Mouse (Mus musculus) left cerebral cortex, adult 2 months (tissue): ENCODE measurements around the gene Creb1. TPM values are rescaled to one million over a fixed set of nuclear protein-coding genes. Genes with fewer than 3 reads are reported as not detected.

Experiments used
- DNase-seq, 2 experiments: peaks; one replicate each; pipeline ENCODE4 v3.0.0; 2021 to 2022; ENCODE audit warnings: low spot score in 2 of 2, mixed read lengths in 1 of 2; ENCODE audit errors: extremely low spot score in 1 of 2
- H3K27ac ChIP-seq: fragments of 200-600 bp; 2 replicates; pipeline ENCODE4 v1.8.1; 2022
- H3K4me3 ChIP-seq: fragments of 200-600 bp; 2 replicates; pipeline ENCODE4 v1.8.1; 2022
- CTCF ChIP-seq: fragments of 200-600 bp; IDR thresholded peaks from 2 replicates; pipeline ENCODE4 v1.8.1; 2022; ENCODE audit warnings: antibody characterized with exemption, mild to moderate bottlenecking, moderate library complexity
- intact Hi-C: fragments of 180-260 bp; cut with DNase I; formaldehyde crosslinking; loops from one replicate; pipeline ENCODE4 v1.15.1; 2025
- total RNA-seq, 2 experiments: library from RNA; stranded (reverse); gene quantifications; 2 replicates each; pipeline ENCODE4 v1.2.3; 2021

Creb1 gene
- total RNA-seq, 2 experiments from 2014 or later = 49.2 to 55.7 TPM

DNA sequence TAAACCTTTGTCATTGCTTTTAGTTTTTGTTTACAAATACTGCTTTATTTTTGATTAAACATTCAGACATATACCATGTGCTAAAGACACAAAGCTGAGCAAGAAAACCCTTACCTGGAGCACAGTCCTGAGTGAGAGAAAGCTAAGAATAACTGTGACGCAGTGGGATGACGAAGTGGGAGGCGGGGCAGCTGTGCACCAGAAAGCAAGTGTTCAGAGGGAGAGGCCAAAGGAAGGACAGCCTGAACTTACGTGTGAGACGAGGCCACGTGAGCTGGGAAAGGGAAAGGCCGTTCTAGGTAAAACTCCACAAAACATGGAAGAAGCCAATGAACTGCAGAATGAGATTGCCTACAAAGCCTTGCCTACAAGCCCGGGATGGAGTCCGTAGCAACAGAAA is 77.5 kb downstream of the Creb1 start:
- Histone ChIP-seq H3K4me3 (no peak overlapping the region), H3K27ac (no peak overlapping the region)
- intact Hi-C loops = no loop called here
- no peak for TF ChIP-seq CTCF
- no peak for DNase-seq

DNA sequence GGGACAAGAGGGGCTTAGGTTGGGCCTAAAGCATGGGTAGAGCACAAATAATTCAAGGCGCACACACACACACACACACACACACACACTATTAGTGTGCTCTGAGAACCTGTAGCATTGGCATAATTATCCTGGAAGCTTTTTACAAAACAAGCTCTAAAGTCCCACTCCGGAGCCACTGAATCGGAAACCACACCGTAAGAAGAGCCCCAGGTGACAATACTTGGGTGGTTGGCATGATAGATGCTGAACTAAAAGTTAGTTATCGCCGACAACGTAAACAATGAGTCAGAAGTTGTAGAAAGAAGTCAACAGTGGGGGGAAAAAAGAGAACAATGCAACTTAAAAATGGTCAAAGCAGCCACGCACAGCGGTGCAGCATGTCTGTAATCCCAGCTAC is 81.9 kb downstream of the Creb1 start:
- no peak for DNase-seq
- intact Hi-C loops = no loop called here
- H3K27ac ChIP-seq = no peak overlapping the region
- TF ChIP-seq CTCF = no peak
- no peak overlapping the region for H3K4me3 ChIP-seq

DNA sequence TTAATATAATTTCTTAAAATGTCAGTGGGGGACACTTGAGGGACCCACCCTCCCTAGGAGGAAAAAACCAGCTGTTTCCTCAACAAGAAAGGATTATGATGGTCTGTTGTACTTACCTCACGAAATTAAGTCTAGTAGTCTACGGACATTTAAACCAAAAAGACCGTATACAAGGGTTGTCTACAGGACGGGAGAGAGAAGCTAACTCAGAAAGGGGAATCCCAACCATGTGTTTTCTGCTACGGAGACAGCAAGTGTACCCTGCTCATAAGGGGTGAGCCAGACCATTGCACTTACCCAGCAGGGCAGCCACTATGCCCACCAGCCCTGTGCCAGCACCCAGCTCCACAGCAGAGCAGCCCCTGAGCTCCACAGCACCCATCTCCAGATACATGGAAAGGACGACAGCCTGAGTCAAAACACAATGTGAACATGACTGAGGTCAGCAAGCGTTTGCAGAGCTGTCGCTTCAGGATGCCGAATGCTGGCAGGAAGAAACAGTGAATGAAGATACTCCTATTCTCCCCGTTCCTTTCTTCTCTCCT is 82.4 kb downstream of the Creb1 start:
- intact Hi-C loops = loop anchor here (5.0 kb wide), 4 partner anchors 302 to 953 kb away; no protein-coding TSS in a partner anchor
- no peak for DNase-seq
- no peak for TF ChIP-seq CTCF
- no peak overlapping the region for H3K27ac ChIP-seq
- H3K4me3 ChIP-seq = no peak overlapping the region

DNA sequence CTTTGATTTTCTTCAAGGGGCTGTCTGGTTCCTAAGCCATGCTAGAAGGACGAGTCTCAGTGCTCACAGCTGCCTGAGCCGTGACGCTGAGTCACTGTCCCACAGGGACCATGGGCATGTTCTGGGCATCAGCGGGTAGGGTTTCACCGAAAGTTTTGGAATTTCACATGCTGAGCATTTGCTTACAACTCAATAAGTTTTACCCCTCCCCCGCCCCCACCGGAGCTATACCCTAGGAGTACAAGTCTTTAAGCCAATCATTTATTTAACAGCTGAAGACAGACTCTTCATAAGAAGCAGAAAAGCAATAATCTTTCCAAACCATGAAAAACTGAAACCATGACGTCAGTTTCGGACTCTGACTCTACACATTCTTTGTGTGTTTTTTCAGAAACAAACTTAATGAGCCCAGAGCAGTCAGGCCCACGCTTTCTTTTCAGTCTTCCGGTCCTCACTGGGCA is 83.1 kb downstream of the Creb1 start:
- H3K27ac ChIP-seq = no peak overlapping the region
- TF ChIP-seq CTCF = no peak
- no peak for DNase-seq
- intact Hi-C loops = loop anchor here (5.0 kb wide), 4 partner anchors 302 to 953 kb away; no protein-coding TSS in a partner anchor
- H3K4me3 ChIP-seq = no peak overlapping the region

DNA sequence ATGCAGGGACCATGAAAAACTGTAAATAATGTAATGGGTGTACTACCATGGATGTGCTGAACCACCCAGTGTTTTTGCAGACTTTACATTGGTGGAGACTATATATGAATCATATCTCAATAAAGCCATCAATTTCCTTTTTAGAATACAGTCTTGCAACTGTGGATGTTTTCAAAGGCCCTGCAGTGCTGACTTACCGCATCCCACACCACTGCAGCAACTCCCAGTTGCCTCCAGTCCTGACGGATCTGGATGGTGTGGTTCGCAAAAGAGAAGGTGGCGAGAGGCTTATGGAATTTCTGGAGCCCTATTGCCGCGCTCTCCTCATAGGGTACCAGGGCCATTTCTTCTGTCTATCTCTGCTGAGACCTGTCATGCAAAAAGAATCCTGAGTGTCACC is 83.6 kb downstream of the Creb1 start:
- H3K4me3 ChIP-seq = peak overlapping the region; percentile 96
- no peak for DNase-seq
- intact Hi-C loops = loop anchor here (5.0 kb wide), 4 partner anchors 301 to 954 kb away; no protein-coding TSS in a partner anchor
- TF ChIP-seq CTCF = no peak
- peak overlapping the region; percentile 99 for H3K27ac ChIP-seq

DNA sequence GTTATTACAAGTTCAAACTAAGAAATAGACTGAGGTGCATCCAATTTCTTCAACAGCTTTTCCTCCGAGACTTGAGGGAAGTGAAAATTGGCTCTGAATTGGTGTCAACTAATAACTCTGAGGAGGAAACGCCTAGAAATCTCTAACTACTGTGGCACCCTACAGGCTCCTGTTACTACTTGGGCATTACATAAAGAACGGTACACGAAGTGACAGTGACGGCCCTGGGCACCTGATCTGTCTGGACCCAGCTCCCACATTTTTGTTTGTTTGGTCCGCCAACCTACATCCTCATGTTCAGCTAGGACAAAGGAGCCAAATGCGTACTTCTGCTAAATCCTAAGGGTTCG is 84.1 kb downstream of the Creb1 start:
- intact Hi-C loops = loop anchor here (5.0 kb wide), 4 partner anchors 301 to 954 kb away; no protein-coding TSS in a partner anchor
- peak overlapping the region; percentile 99 for H3K27ac ChIP-seq
- DNase-seq = no peak
- TF ChIP-seq CTCF = no peak
- H3K4me3 ChIP-seq = peak overlapping the region; percentile 96

DNA sequence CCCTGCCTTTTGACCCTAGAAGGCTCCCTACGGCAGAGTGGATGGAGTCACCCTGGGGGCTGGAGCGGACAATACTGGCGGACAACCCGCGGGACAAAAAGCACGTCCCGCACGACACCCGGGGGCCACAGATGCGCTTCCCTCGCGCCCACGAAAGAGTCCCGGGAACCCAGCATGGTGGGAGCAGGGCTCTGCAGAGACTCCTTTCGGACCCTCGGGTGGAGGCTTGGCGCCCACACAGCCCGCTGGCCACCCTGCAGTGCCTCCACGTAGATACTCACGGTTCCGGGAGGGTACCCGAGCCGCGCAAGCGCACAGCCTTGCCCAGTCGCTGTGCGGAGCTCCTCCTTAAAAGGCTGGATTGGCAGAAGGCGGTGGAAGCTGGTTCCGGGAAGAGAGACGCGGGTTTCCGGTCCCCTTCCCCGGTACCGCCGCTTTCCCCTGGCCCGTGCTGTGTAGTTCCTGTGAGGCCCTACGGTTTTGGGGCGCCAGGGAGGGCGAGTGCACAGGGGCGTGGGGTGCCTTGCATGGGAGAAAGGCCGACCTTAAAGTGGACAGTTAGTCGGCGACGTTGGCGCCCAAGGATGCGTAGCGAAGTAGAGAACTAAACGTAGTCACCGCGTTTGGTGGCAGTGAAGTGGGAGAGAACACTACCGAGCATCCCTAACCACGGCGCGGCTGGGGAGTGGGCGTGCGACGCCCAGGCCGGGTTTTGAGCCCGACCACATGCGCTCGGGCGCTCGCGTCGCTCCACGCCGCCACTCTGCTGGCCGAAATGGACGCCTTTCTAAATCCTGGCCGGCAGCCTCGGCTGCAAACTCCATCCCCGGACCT is 84.7 kb downstream of the Creb1 start, which contains the start of gene Mettl21a:
TSS of gene Mettl21a (minus strand) at position 362 of the 834 bp plus-strand sequence.
- Histone ChIP-seq H3K27ac (peak within 1 kb of the TSS; percentile 99), H3K4me3 (peak within 1 kb of the TSS; percentile 96)
- peak; percentile 91 to 92 for DNase-seq
- intact Hi-C loops = loop anchor here (1.0 to 5.0 kb wide), 7 partner anchors 75 to 955 kb away; no protein-coding TSS in a partner anchor
- TF ChIP-seq CTCF = no peak

DNA sequence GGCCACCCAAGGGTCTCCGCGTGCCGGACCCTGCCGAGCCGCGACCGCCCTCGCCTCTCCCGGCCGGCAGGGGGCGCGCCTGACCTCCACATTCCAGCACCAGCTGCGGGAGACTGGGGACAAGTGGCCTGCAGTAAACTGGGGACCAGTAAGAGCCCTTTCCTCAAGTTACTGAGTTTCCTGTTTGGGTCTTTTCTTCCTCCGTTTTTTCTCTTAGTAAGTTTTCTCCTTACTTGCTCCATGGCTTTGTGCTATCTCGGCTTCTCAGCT is 85.2 kb downstream of the Creb1 start:
- peak overlapping the region; percentile 99 for H3K27ac ChIP-seq
- peak; percentile 97 for TF ChIP-seq CTCF
- peak; percentile 87 to 90 for DNase-seq
- H3K4me3 ChIP-seq = peak overlapping the region; percentile 96
- intact Hi-C loops = loop anchor here (1.0 to 5.0 kb wide), 7 partner anchors 75 to 955 kb away; no protein-coding TSS in a partner anchor

DNA sequence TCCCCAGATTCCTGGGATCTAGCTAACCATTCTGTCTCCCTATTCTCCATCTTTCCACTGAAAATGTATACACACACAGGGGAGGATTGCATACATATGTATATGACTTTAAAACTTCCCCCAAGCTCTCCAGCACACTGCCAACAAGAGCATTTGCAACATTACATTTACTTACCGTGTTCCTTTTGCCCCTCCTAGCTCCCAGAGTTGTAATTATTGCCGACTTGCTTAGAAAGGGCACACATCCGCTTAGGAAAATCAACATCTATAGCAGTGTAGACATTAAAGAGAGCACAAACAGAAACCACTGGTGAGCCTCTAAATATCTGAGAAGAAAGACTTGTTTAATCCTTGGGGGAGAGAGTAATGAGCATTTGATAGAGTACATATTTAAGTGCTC is 85.8 kb downstream of the Creb1 start:
- peak overlapping the region; percentile 99 for H3K27ac ChIP-seq
- intact Hi-C loops = loop anchor here (5.0 kb wide), 4 partner anchors 299 to 956 kb away; no protein-coding TSS in a partner anchor
- no peak for TF ChIP-seq CTCF
- peak overlapping the region; percentile 96 for H3K4me3 ChIP-seq
- DNase-seq = no peak

DNA sequence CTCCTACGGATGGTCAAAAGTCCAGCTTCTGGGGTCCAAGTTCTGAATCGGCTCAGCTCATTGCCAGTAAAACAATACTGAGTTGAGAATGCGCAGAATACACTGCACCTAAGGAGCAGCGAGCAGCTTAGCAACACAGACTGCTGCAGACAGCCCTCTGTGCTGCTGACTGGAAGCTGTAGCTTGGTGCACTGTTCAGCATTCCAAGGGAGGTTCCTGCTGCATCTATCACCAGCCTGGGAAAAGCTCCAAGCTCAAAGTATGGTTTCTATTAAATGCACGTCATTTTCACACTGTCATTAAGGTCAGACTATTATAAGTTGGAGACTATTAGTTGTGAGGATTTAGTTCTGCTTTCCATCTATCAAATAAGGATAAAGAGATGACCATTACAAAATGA is 88.7 kb downstream of the Creb1 start:
- no peak for TF ChIP-seq CTCF
- Histone ChIP-seq H3K27ac (peak overlapping the region; percentile 48), H3K4me3 (no peak overlapping the region)
- intact Hi-C loops = no loop called here
- no peak for DNase-seq

DNA sequence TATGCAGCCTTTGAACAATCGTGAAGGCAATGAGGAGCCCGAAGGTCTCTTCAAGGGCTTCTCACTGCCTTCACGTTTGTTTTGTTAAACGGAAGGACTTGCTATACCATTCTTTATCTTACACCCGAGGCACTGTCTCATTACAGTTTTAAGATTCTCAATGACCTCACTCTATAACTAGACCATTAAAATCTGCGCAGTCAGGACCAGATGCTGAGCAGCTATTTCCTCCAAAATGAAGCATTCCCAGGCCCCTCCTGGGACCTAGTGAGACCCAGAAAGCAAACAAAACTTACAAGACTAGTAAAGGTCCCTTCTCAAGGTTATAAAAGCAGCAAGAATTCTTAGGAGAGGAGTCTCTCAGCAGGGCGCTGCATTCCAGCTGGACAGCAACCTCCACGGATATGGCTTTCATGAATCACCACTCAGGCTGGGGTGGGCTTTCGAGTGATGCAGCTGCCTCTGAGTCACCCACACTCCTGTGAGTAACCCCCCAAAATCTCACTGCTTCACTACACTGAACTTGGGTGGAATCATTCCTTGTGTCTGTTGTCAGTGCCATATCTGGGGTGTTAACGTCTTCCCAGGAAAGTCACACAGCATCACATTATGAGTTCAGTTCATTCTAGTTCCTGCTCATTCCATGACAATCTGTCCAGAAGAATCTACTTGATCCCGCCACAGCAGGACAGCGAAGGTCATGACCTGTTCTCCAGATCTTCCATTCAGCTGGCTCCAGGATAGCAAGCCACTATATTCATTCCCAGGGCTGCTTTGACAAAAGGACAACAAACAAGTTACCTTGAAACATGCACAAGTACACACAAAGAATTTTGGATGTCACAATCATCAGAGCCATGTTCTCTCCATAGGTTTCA is 91.4 kb downstream of the Creb1 start:
- peak overlapping the region; percentile 2; the same call in 1 of the 2 replicates for H3K27ac ChIP-seq
- intact Hi-C loops = no loop called here
- TF ChIP-seq CTCF = no peak
- no peak for DNase-seq
- H3K4me3 ChIP-seq = no peak overlapping the region
